In the genomic region with DNA sequence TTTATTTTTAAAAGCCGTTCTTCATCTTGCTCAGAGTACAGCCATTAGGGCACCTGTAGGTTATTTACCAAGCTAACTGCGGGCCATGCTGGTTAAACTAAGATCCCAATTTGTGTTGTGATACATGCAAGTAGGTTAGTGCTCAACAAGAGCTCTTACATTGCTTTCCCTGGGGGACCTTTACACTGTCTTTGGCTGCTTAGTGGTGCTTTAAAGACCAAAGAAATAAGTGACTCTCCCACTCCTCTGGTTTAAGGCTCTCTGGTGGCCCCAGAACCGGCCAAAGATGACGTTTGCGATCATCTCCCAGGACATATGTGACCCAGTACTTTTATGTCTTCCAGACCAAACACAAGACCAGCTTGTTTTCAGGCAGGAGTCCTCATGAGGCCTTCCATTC, we compare ENCODE assay signal across 7 mouse cellular contexts. TPM values are rescaled to one million over a fixed set of nuclear protein-coding genes. Genes with fewer than 3 reads are reported as not detected.
DNase-seq lines count a peak whose midpoint lies in the region; ATAC-seq lines count a peak whose summit lies in the region.

No protein-coding gene starts in this region.

- ATAC-seq in liver, embryonic 11.5 days (replicated peaks; ENCODE audit: low FRiP score): no peak
- ATAC-seq in forebrain, embryonic 12.5 days (ENCODE audit: low FRiP score): no peak
- no peak for ATAC-seq in limb, embryonic 12.5 days (ENCODE audit: insufficient number of reproducible peaks, insufficient read depth, low FRiP score, low TSS enrichment, low read depth)
- ATAC-seq in activated CD4-positive, CD25-positive, alpha-beta regulatory T cell, adult 4 months: no peak

- no peak overlapping the region; the same call in 1 of the 2 replicates for H3K4me3 ChIP-seq in liver, embryonic 11.5 days (ENCODE audit: low read depth, low read length)
- H3K4me3 ChIP-seq in forebrain, embryonic 12.5 days (replicated peaks): peak overlapping the region; percentile 70; the same call in 1 of the 2 replicates
- no peak overlapping the region for H3K4me3 ChIP-seq in limb, embryonic 12.5 days (replicated peaks)

- H3K9ac ChIP-seq in liver, embryonic 11.5 days (ENCODE audit: low read depth, low read length): no peak overlapping the region
- no peak overlapping the region for H3K9ac ChIP-seq in forebrain, embryonic 12.5 days
- no peak overlapping the region for H3K9ac ChIP-seq in limb, embryonic 12.5 days (replicated peaks)

- WGBS in liver, embryonic 11.5 days: 51% methylated on average over 5 of the region's 5 CpGs
- WGBS in forebrain, embryonic 12.5 days: 30% methylated on average over 5 of the region's 5 CpGs
- WGBS in limb, embryonic 12.5 days: 34% methylated on average over 5 of the region's 5 CpGs

- peaks cover 4% of the 10 kb centered on the region; the same call in 1 of the 2 replicates for H3K4me1 ChIP-seq in liver, embryonic 11.5 days (replicated peaks; ENCODE audit: control insufficient read depth, insufficient read depth, low read length)
- peaks cover 17% of the 10 kb centered on the region for H3K4me1 ChIP-seq in forebrain, embryonic 12.5 days
- H3K4me1 ChIP-seq in limb, embryonic 12.5 days (replicated peaks): peaks cover 19% of the 10 kb centered on the region

- no peak for DNase-seq in liver, embryonic 11.5 days (ENCODE audit: low spot score)
- no peak for DNase-seq in liver
- DNase-seq in retina, postnatal 1 day: peak; percentile 25
- DNase-seq in Muller cell, postnatal 12 days (ENCODE audit: inconsistent ontology term): no peak

- H3K36me3 ChIP-seq in liver, embryonic 11.5 days (ENCODE audit: control insufficient read depth, insufficient read depth, low read length): no peaks in the 10 kb centered on the region
- H3K36me3 ChIP-seq in forebrain, embryonic 12.5 days (replicated peaks): no peaks in the 10 kb centered on the region
- no peaks in the 10 kb centered on the region for H3K36me3 ChIP-seq in limb, embryonic 12.5 days

- H3K27me3 ChIP-seq in liver, embryonic 11.5 days (replicated peaks; ENCODE audit: control insufficient read depth, insufficient read depth, low read length): peaks cover 37% of the 10 kb centered on the region
- peaks cover 36% of the 10 kb centered on the region for H3K27me3 ChIP-seq in forebrain, embryonic 12.5 days
- peaks cover 35% of the 10 kb centered on the region for H3K27me3 ChIP-seq in limb, embryonic 12.5 days

- peak overlapping the region; percentile 75 for H3K4me2 ChIP-seq in liver, embryonic 11.5 days
- H3K4me2 ChIP-seq in forebrain, embryonic 12.5 days: peak overlapping the region; percentile 89
- peak overlapping the region; percentile 89 for H3K4me2 ChIP-seq in limb, embryonic 12.5 days

- no peaks in the 10 kb centered on the region for H3K9me3 ChIP-seq in liver, embryonic 11.5 days (ENCODE audit: control insufficient read depth, low read length)
- no peaks in the 10 kb centered on the region for H3K9me3 ChIP-seq in forebrain, embryonic 12.5 days
- H3K9me3 ChIP-seq in limb, embryonic 12.5 days: no peaks in the 10 kb centered on the region

- no peak overlapping the region for H3K27ac ChIP-seq in liver, embryonic 11.5 days (ENCODE audit: low read depth, low read length)
- H3K27ac ChIP-seq in forebrain, embryonic 12.5 days: no peak overlapping the region
- no peak overlapping the region for H3K27ac ChIP-seq in limb, embryonic 12.5 days

RNA-seq across cellular contexts. Expression of a gene that starts 1.0 kb away (rescaled TPM):
- polyA plus RNA-seq in liver, embryonic 11.5 days (2014; fragmentation: Nextera tagmentation; extraction: Ambion mirVana): 5.0 and 5.7 TPM in 2 replicates
- polyA plus RNA-seq in forebrain, embryonic 12.5 days (2016; fragmentation: Nextera tagmentation; extraction: Ambion mirVana): 7.4 and 8.8 TPM in 2 replicates
- polyA plus RNA-seq in limb, embryonic 12.5 days (2016; fragmentation: Nextera tagmentation; extraction: Ambion mirVana): 12.6 and 13.7 TPM in 2 replicates
- polyA plus RNA-seq in activated CD4-positive, CD25-positive, alpha-beta regulatory T cell, adult 4 months (2017; shearing (Covaris generic)): not detected
